Comparison of ENCODE assay signal across 8 mouse cellular contexts in genomic region chr12:108334529-108334928, GRCm38 (mm10). TPM values are rescaled to one million over a fixed set of nuclear protein-coding genes. Genes with fewer than 3 reads are reported as not detected.
DNase-seq lines count a peak whose midpoint lies in the region; ATAC-seq lines count a peak whose summit lies in the region.

No protein-coding gene starts in this region.

- H3K9ac ChIP-seq in heart, embryonic 14.5 days (ENCODE audit: low read length) = peak overlapping the region; percentile 73
- peak overlapping the region; percentile 65 for H3K9ac ChIP-seq in forebrain, embryonic 16.5 days (replicated peaks; ENCODE audit: low read depth, low read length)
- H3K9ac ChIP-seq in neural tube, embryonic 13.5 days = peak overlapping the region; percentile 83

- H3K4me2 ChIP-seq in heart, embryonic 14.5 days (ENCODE audit: low read length) = peak overlapping the region; percentile 97
- H3K4me2 ChIP-seq in forebrain, embryonic 16.5 days (ENCODE audit: low read length) = peak overlapping the region; percentile 97
- H3K4me2 ChIP-seq in neural tube, embryonic 13.5 days = peak overlapping the region; percentile 96

- H3K27me3 ChIP-seq in heart, embryonic 14.5 days (ENCODE audit: control insufficient read depth, insufficient read depth, low read length) = peaks cover 34% of the 10 kb centered on the region
- H3K27me3 ChIP-seq in forebrain, embryonic 16.5 days (replicated peaks; ENCODE audit: control insufficient read depth, insufficient read depth, low read length) = 0 out of 2 replicates have a peak, but pooled peaks cover 3% of the 10 kb centered on the region
- H3K27me3 ChIP-seq in neural tube, embryonic 13.5 days = peaks cover 18% of the 10 kb centered on the region

- intact Hi-C loops in heart, postnatal 10 days (cut with DNase I) = no loop called here
- intact Hi-C loops in left cerebral cortex, postnatal 4 days (cut with DNase I) = loop anchor here (5.0 kb wide), 1 partner anchor 158 kb away; no protein-coding TSS in a partner anchor

- H3K4me1 ChIP-seq in heart, embryonic 14.5 days (ENCODE audit: control insufficient read depth in 2 of 2, insufficient read depth in 2 of 2, low read length in 2 of 2) = peaks cover 17 to 27% of the 10 kb centered on the region in 2 experiments
- peaks cover 19% of the 10 kb centered on the region for H3K4me1 ChIP-seq in forebrain, embryonic 16.5 days (replicated peaks; ENCODE audit: control insufficient read depth, insufficient read depth, low read length)
- peaks cover 28% of the 10 kb centered on the region for H3K4me1 ChIP-seq in neural tube, embryonic 13.5 days (replicated peaks)

- no peaks in the 10 kb centered on the region for H3K9me3 ChIP-seq in heart, embryonic 14.5 days (ENCODE audit: control insufficient read depth, low read length)
- H3K9me3 ChIP-seq in forebrain, embryonic 16.5 days (ENCODE audit: control insufficient read depth, low read length) = no peaks in the 10 kb centered on the region
- H3K9me3 ChIP-seq in neural tube, embryonic 13.5 days = no peaks in the 10 kb centered on the region

- under 1% methylated on average over 28 of the region's 32 CpGs for WGBS in heart, embryonic 14.5 days
- 2% methylated on average over 31 of the region's 32 CpGs for WGBS in forebrain, embryonic 16.5 days
- WGBS in neural tube, embryonic 13.5 days = under 1% methylated on average over 31 of the region's 32 CpGs

- peak overlapping the region in 1 of 2 experiments; percentile 77; a peak in 2 of 4 replicates for H3K27ac ChIP-seq in heart, embryonic 14.5 days (replicated peaks in 1 of 2; ENCODE audit: control insufficient read depth in 1 of 2, insufficient read depth in 1 of 2, low read depth in 2 of 2, low read length in 2 of 2)
- peak overlapping the region; percentile 33 for H3K27ac ChIP-seq in forebrain, embryonic 16.5 days (ENCODE audit: low read length)
- H3K27ac ChIP-seq in neural tube, embryonic 13.5 days (replicated peaks) = peak overlapping the region; percentile 73

- no peaks in the 10 kb centered on the region for H3K36me3 ChIP-seq in heart, embryonic 14.5 days (ENCODE audit: control insufficient read depth, insufficient read depth, low read length)
- H3K36me3 ChIP-seq in forebrain, embryonic 16.5 days (ENCODE audit: control insufficient read depth, insufficient read depth) = no peaks in the 10 kb centered on the region
- no peaks in the 10 kb centered on the region for H3K36me3 ChIP-seq in neural tube, embryonic 13.5 days

- DNase-seq in heart, postnatal 10 days = no peak
- DNase-seq in R1 (ENCODE audit: low read depth, low spot score) = peak; percentile 37
- peak; percentile 40 for DNase-seq in left cerebral cortex, postnatal 4 days
- DNase-seq in adrenal gland, postnatal 36 days = no peak
- DNase-seq in spleen, postnatal 10 days (ENCODE audit: low spot score in 2 of 2) = no peak

- peak overlapping the region; percentile 64 to 74 for H3K4me3 ChIP-seq in heart, embryonic 14.5 days (ENCODE audit: control insufficient read depth in 1 of 2, insufficient read depth in 1 of 2, low read depth in 1 of 2, low read length in 2 of 2)
- H3K4me3 ChIP-seq in forebrain, embryonic 16.5 days (replicated peaks; ENCODE audit: low read length) = peak overlapping the region; percentile 70
- peak overlapping the region; percentile 66 for H3K4me3 ChIP-seq in neural tube, embryonic 13.5 days

- 0 out of 2 replicates have a peak, but pooled peaks have one; percentile 5 for ATAC-seq in heart, embryonic 14.5 days (ENCODE audit: insufficient number of reproducible peaks, insufficient read depth, low FRiP score, low read depth)
- peak; percentile 32; the same call in 1 of the 2 replicates for ATAC-seq in forebrain, embryonic 16.5 days
- ATAC-seq in neural tube, embryonic 13.5 days (ENCODE audit: low read depth) = no peak; the same call in none of the 2 replicates

RNA-seq across cellular contexts. Expression of gene Cyp46a1, which starts 0.3 kb away (rescaled TPM):
- polyA plus RNA-seq in heart, embryonic 14.5 days (2014; fragmentation: Nextera tagmentation; extraction: Ambion mirVana) = 4.2 and 4.6 TPM in 2 replicates
- 1 to 10 TPM in 1 of 2 experiments, under 1 TPM in 1; 0.69 to 2.3 TPM for total RNA-seq in heart, postnatal 10 days (2021)
- polyA plus RNA-seq in forebrain, embryonic 16.5 days (2015; fragmentation: Nextera tagmentation; extraction: Ambion mirVana) = 23.8 and 28.4 TPM in 2 replicates
- total RNA-seq in left cerebral cortex, postnatal 4 days (2021) = 10 to 100 TPM; 65.7 to 78.6 TPM
- polyA plus RNA-seq in neural tube, embryonic 13.5 days (2015; fragmentation: Nextera tagmentation; extraction: Ambion mirVana) = 14.9 and 15.8 TPM in 2 replicates
- total RNA-seq in adrenal gland, postnatal 36 days (2021) = 1 to 10 TPM in 1 of 2 experiments, under 1 TPM in 1; 0.99 to 2.0 TPM

RNA-seq across cellular contexts. Expression of gene Hhipl1, which starts 28.5 kb away (rescaled TPM):
- polyA plus RNA-seq in heart, embryonic 14.5 days (2014; fragmentation: Nextera tagmentation; extraction: Ambion mirVana) = 0.63 and 0.84 TPM in 2 replicates
- 1 to 10 TPM; 1.5 to 3.2 TPM for total RNA-seq in heart, postnatal 10 days (2021)
- polyA plus RNA-seq in forebrain, embryonic 16.5 days (2015; fragmentation: Nextera tagmentation; extraction: Ambion mirVana) = 1.6 and 2.3 TPM in 2 replicates
- 1 to 10 TPM; 6.3 to 6.6 TPM for total RNA-seq in left cerebral cortex, postnatal 4 days (2021)
- 1.6 TPM in 2 replicates for polyA plus RNA-seq in neural tube, embryonic 13.5 days (2015; fragmentation: Nextera tagmentation; extraction: Ambion mirVana)
- total RNA-seq in adrenal gland, postnatal 36 days (2021) = under 1 TPM; 0.76 to 0.86 TPM

RNA-seq across cellular contexts. Expression of gene Eml1, which starts 36.2 kb away (rescaled TPM):
- 69.5 and 77.2 TPM in 2 replicates for polyA plus RNA-seq in heart, embryonic 14.5 days (2014; fragmentation: Nextera tagmentation; extraction: Ambion mirVana)
- total RNA-seq in heart, postnatal 10 days (2021) = 10 to 100 TPM; 82.1 to 94.6 TPM
- polyA plus RNA-seq in forebrain, embryonic 16.5 days (2015; fragmentation: Nextera tagmentation; extraction: Ambion mirVana) = 86.7 and 88.4 TPM in 2 replicates
- 10 to 100 TPM; 93.3 to 99.0 TPM for total RNA-seq in left cerebral cortex, postnatal 4 days (2021)
- 91.4 and 94.3 TPM in 2 replicates for polyA plus RNA-seq in neural tube, embryonic 13.5 days (2015; fragmentation: Nextera tagmentation; extraction: Ambion mirVana)
- total RNA-seq in adrenal gland, postnatal 36 days (2021) = 10 to 100 TPM; 16.6 to 44.6 TPM

RNA-seq across cellular contexts. Expression of gene Ccdc85c, which starts 59.3 kb away (rescaled TPM):
- polyA plus RNA-seq in heart, embryonic 14.5 days (2014; fragmentation: Nextera tagmentation; extraction: Ambion mirVana) = 7.2 and 8.2 TPM in 2 replicates
- total RNA-seq in heart, postnatal 10 days (2021) = 10 to 100 TPM; 32.8 to 34.4 TPM
- 12.0 and 12.9 TPM in 2 replicates for polyA plus RNA-seq in forebrain, embryonic 16.5 days (2015; fragmentation: Nextera tagmentation; extraction: Ambion mirVana)
- total RNA-seq in left cerebral cortex, postnatal 4 days (2021) = 10 to 100 TPM; 60.2 to 64.1 TPM
- polyA plus RNA-seq in neural tube, embryonic 13.5 days (2015; fragmentation: Nextera tagmentation; extraction: Ambion mirVana) = 14.5 and 15.8 TPM in 2 replicates
- total RNA-seq in adrenal gland, postnatal 36 days (2021) = 10 to 100 TPM; 21.6 to 28.8 TPM

Comparison
In these comparisons a context has a peak if more than half of its experiments do, and no peak if none do; other contexts are left out.
1. DNase-seq: peak in R1 (single experiment) and left cerebral cortex, postnatal 4 days (single experiment); none in heart, postnatal 10 days (0 of 2), adrenal gland, postnatal 36 days (0 of 2) and spleen, postnatal 10 days (0 of 2).
2. RNA of gene Cyp46a1, which starts 0.3 kb away (total RNA-seq): 65.7 to 78.6 TPM in left cerebral cortex, postnatal 4 days; 0.69 to 2.3 TPM in heart, postnatal 10 days and 0.99 to 2.0 TPM in adrenal gland, postnatal 36 days; every median in the first group is over 10 times any median in the second.
3. Peak in every context shown above with its lines, with median percentiles within 50 percentile points of each other: H3K4me2 ChIP-seq, H3K4me3 ChIP-seq and H3K9ac ChIP-seq.